Mouse (Mus musculus) liver, embryonic 14.5 days (tissue): ENCODE data around the gene Hoxa13.

ENCODE experiments used
- CTCF ChIP-seq: IDR thresholded peaks from 2 replicates; pipeline ENCODE4 v1.5.1; 2016; ENCODE audit warnings: antibody characterized with exemption, low read depth, control low read depth
- EP300 ChIP-seq: IDR thresholded peaks from 2 replicates; pipeline ENCODE4 v1.6.1; 2016; ENCODE audit warnings: antibody characterized with exemption, low read depth

DNA sequence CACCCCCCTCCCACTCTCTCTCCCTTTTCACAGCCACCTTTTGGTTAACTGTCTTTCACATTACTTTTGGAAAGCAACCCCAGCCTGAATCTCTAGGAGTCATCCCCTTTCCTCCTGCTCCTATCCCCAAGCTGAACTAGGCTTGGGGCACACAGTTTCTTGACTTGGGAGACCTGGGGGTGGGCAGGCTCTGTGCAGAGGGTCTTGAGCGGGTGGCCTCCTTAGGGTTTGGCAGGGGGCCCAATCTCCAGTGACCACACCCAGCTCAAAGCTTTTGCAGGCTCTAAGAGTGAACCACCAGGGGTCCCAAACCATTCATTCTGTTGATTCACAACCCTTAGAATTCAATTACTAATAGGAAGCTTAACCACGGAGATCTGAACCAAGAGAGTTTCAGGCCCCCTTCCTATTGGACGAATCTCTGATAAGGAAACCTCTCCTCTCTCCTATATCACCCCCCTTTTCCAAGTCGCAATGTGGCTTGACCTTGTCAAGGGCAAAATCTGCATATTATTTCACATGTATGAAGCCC lies 17.8 kb downstream of the Hoxa13 start:
- no peak for TF ChIP-seq CTCF
- TF ChIP-seq EP300 = no peak
